Mouse (Mus musculus) liver, embryonic 18 days (tissue): ENCODE results near the gene Olfr5. TPM values are rescaled to one million over a fixed set of nuclear protein-coding genes. Genes with fewer than 3 reads are reported as not detected.

ENCODE experiments used
- polyA plus RNA-seq: library from polyadenylated mRNA; depleted of rRNA; stranded (reverse); fragments of >200 nt; gene quantifications from 2 replicates; pipeline ENCODE4 v1.2.3, GENCODE M21; 2012; rRNA removed

Olfr5 gene
- polyA plus RNA-seq, result not detected in 2 replicates

GRCm38 (mm10) chr7:6486841-6487240 lies at the start of gene Olfr5:
TSS of gene Olfr5 (minus strand) at chr7:6486941.

DNA sequence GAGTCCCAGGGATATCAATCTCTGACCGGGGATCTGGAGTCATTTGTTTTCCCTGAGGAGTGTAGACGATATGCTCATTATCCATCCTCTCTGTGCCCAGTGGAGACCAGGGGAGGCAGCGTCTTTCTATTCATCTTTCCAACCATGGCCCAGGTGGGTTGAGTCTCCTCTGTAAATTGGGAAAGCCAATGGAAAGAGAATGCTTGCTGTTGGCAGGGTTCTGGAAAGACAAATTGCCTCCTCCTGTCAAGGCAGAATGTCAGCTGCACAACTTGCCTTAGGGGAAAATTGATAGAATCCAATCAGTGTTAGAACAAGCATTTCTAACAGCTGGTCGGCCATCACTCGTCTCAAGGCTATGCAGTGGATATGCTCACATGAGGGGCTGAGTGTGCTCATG lies 36.1 kb upstream of the Olfr5 start, which contains the start of gene Olfr1349:
TSS of gene Olfr1349 (minus strand) at position 101 of the 400 bp plus-strand sequence.

DNA sequence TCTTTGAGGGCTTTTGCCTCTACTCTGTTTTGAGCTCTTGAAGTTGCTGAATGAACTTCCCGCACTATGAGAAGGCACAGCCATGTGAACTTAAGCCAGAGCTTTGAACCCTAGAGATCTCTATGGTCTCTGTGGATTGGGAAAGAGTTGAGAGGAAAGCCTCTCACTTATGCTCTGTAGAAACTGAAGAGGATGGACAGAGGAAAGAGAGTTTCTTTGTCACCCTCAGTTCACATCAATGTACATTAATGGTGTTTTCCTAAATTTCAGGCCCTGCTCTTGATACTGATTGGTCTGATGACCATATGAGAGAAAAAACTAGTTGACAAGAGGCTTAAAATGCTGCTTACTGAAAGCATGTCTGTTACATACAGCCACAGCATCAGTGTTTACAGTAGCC lies 21.9 kb upstream of the Olfr5 start, which contains the start of gene Olfr1348:
TSS of gene Olfr1348 (minus strand) at position 101 of the 400 bp plus-strand sequence.

DNA sequence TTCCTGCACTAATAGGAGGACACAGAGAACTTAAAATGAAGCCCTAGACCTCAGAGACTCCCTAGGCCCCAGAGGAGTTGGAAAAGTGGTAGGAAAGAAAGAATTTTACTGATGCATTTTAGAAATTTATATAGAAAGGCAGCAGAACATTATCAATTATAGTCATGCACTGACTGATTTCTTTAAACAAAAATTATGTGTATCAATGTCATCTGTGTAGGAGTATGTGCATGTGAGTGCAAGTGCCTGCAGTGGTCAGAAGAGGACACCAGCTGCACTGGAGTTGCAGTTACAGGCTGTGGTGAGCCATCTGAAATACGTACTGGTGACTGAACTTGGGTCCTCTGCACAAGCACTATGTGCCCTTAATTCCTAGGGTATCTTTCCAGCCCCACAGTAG lies 12.9 kb upstream of the Olfr5 start, which contains the start of gene Olfr1347:
TSS of gene Olfr1347 (minus strand) at position 101 of the 400 bp plus-strand sequence.

GRCm38 (mm10) chr7:6466951-6467350 lies 19.8 kb downstream of the Olfr5 start, which contains the start of gene Olfr1346:
TSS of gene Olfr1346 (plus strand) at chr7:6467101.

GRCm38 (mm10) chr7:6455868-6456267 lies 30.9 kb downstream of the Olfr5 start, which contains the start of gene Olfr1336:
TSS of gene Olfr1336 (plus strand) at chr7:6456168.

DNA sequence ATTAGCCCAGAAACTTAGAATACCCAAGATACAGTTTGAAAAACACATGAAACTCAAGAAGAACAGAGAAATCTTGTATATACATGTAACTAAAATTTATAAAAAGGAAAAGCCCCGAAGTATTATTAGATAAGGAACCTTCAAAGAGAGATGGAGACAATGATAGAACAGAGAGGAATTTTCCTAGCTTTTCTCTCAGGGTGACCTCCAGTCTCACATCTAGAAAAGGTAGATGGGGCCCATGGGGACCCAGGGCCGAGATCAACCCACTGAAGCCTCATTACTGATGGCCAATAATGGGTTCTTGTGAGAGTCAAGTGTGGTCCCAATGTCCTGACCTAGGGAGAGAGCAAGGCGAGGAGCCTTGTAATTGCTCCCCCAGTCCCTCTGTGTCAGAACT lies 48.4 kb downstream of the Olfr5 start, which contains the start of gene Olfr1344:
TSS of gene Olfr1344 (plus strand) at position 301 of the 400 bp plus-strand sequence.

Other genes with a start within 250 kb of the Olfr5 start
- not detected in 2 replicates for gene Epp13, start 234.2 kb downstream of the Olfr5 start, polyA plus RNA-seq
- 1.1 TPM in 2 replicates for gene Zfp667, start 200.4 kb downstream of the Olfr5 start, polyA plus RNA-seq
- 0.52 and 0.60 TPM in 2 replicates for gene Zfp583, start 155.7 kb downstream of the Olfr5 start, polyA plus RNA-seq
- 0.08 and 0.13 TPM in 2 replicates for gene Gm3854, start 143.2 kb downstream of the Olfr5 start, polyA plus RNA-seq
- gene Zfp78, start 123.7 kb downstream of the Olfr5 start, polyA plus RNA-seq, result 0.50 and 0.55 TPM in 2 replicates
- gene Zfp28, start 103.6 kb downstream of the Olfr5 start, polyA plus RNA-seq, result 1.3 and 1.4 TPM in 2 replicates
- gene Smim17, start 88.2 kb downstream of the Olfr5 start, polyA plus RNA-seq, result not detected in 2 replicates
- not detected in 2 replicates for gene Gm20715, start 76.7 kb downstream of the Olfr5 start, polyA plus RNA-seq
- gene Olfr1344, start 48.3 kb downstream of the Olfr5 start, polyA plus RNA-seq, result not detected in 2 replicates
- not detected in 2 replicates for gene Olfr1336, start 30.8 kb downstream of the Olfr5 start, polyA plus RNA-seq
- not detected in 2 replicates for gene Olfr1346, start 19.8 kb downstream of the Olfr5 start, polyA plus RNA-seq
- not detected in 2 replicates for gene Olfr1347, start 12.8 kb upstream of the Olfr5 start, polyA plus RNA-seq
- not detected in 2 replicates for gene Olfr1348, start 21.8 kb upstream of the Olfr5 start, polyA plus RNA-seq
- not detected in 2 replicates for gene Olfr1349, start 36.0 kb upstream of the Olfr5 start, polyA plus RNA-seq
- gene Olfr1350, start 77.9 kb upstream of the Olfr5 start, polyA plus RNA-seq, result not detected in 2 replicates
- 5.7 and 6.1 TPM in 2 replicates for gene Zim1, start 209.5 kb upstream of the Olfr5 start, polyA plus RNA-seq
- gene Peg3, start 243.5 kb upstream of the Olfr5 start, polyA plus RNA-seq, result 44.1 and 45.3 TPM in 2 replicates
- gene Usp29, start 243.6 kb upstream of the Olfr5 start, polyA plus RNA-seq, result 2.1 and 2.3 TPM in 2 replicates